Mouse (Mus musculus) CH12.LX (cell line): ENCODE measurements around the gene Dclk2.

Experiments
- CTCF ChIP-seq, 2 experiments: IDR thresholded peaks in 1 of 2; conservative IDR thresholded peaks in 1 of 2; 2 replicates each; pipeline ENCODE4 v1.5.1; 2011 to 2012; ENCODE audit warnings: low read depth in 2 of 2, low read length in 2 of 2, improper control_type of control experiment in 1 of 2, inconsistent platforms in 1 of 2, mild to moderate bottlenecking in 1 of 2, moderate library complexity in 1 of 2
- TCF12 ChIP-seq: IDR thresholded peaks from 2 replicates; pipeline ENCODE4 v1.6.1; 2014; ENCODE audit warnings: low read depth, mild to moderate bottlenecking, inconsistent platforms, low read length, improper control_type of control experiment
- ZNF384 ChIP-seq: IDR thresholded peaks from 2 replicates; pipeline ENCODE4 v1.6.1; 2012; ENCODE audit warnings: low read depth, low read length, improper control_type of control experiment, inconsistent platforms

- TF ChIP-seq ZNF384 (no peak), CTCF (conservative IDR thresholded peaks at IDR 0.05 in 1 of 2, IDR thresholded peaks at IDR 0.05 in 1 of 2; ENCODE audit: low read depth in 2 of 2, low read length in 2 of 2) (peak; percentile 91 to 99), TCF12 (peak; percentile 38; the same call in 1 of the 2 replicates)
These were observed 108.0 kb downstream of the Dclk2 start for GRCm38 (mm10) chr3:86812689-86813088.
